Mouse (Mus musculus) bone marrow, adult 2 months (tissue): Measurements from ENCODE around the gene Mettl14.

Source experiments
- CTCF ChIP-seq: fragments of 200-500 bp; IDR thresholded peaks from 2 replicates; pipeline ENCODE4 v1.5.1; 2011; ENCODE audit warnings: low read length, control low read depth; ENCODE audit not compliant: control insufficient read depth, insufficient read depth
- POLR2A ChIP-seq: fragments of 200-500 bp; IDR thresholded peaks from 2 replicates; pipeline ENCODE4 v1.6.1; 2011; ENCODE audit warnings: low read depth, mild to moderate bottlenecking, control low read depth, low read length, borderline replicate concordance; ENCODE audit not compliant: control insufficient read depth

- TF ChIP-seq CTCF (no peak), POLR2A (no peak)
Observed at GRCm38 (mm10) chr3:123335480-123335879, 50.4 kb downstream of the Mettl14 start.
